Comparison of ENCODE assay signal across 15 mouse cellular contexts in the genomic region with DNA sequence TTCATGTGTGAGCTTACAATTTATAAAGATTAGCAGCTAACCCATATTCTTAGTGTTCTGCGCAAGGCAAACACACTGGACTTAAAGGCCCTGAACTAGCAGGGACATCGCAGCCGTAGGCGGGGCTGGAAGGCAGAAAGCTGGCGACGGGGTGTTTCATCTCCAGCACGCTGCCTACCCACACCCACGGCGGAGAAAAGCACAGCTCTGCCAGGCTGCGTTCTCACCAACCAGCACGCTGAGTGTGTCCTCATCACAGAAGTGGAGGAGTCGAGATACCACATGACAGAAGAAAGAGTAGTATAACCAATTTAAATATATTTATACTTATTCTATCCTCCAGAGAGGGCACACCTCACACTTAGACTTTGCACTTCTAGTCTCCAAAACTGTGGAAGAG.
DNase-seq lines count a peak whose midpoint lies in the region.
"Had no signal": no experiment of that assay in that cellular context is flagged by ENCODE, and none has a peak within 500 bp of the region (broad histone marks: within the 10 kb centered on the region; RNA-seq: fewer than 3 reads in every experiment).

No protein-coding gene starts in this region.

- peak; percentile 64 for DNase-seq in layer of hippocampus, adult 11-12 months (ENCODE audit: low spot score)
- no peak for DNase-seq in layer of hippocampus, adult 9-10 months (ENCODE audit: low spot score)
- DNase-seq in testis, postnatal 10 days (ENCODE audit: low spot score): peak; percentile 53
- no peak for DNase-seq in testis, postnatal 14 days (ENCODE audit: low spot score)
- peak; percentile 28 for DNase-seq in naive thymus-derived CD4-positive, alpha-beta T cell, adult 2 months (ENCODE audit: low read depth)
- no peak for DNase-seq in embryo, embryonic 10 days (ENCODE audit: low spot score)
- no peak for DNase-seq in urinary bladder, postnatal 25 days (ENCODE audit: low spot score)
- DNase-seq in kidney, postnatal 4 days: no peak
- DNase-seq: cerebellum, adult 8-10 months; gastrocnemius, postnatal 10 days; heart, adult 11 months; kidney, adult 8-10 months; kidney, postnatal 14 days; liver; lung, postnatal 14 days had no signal

Comparison
In these comparisons a context has a peak if more than half of its experiments do, and no peak if none do; other contexts are left out.
1. DNase-seq: peak in layer of hippocampus, adult 11-12 months (single experiment), testis, postnatal 10 days (single experiment) and naive thymus-derived CD4-positive, alpha-beta T cell, adult 2 months (single experiment); none in layer of hippocampus, adult 9-10 months (single experiment), testis, postnatal 14 days (single experiment), embryo, embryonic 10 days (single experiment), urinary bladder, postnatal 25 days (single experiment) and kidney, postnatal 4 days (0 of 2).